Mouse (Mus musculus): ENCODE results near the gene Stra8. TPM values are rescaled to one million over a fixed set of nuclear protein-coding genes. Genes with fewer than 3 reads are reported as not detected.
A peak's percentile ranks its signal among the peaks of the same experiment; 100 is the strongest.

Gene Stra8
- total RNA-seq, 1 experiment from 2014 or later = not detected

DNA sequence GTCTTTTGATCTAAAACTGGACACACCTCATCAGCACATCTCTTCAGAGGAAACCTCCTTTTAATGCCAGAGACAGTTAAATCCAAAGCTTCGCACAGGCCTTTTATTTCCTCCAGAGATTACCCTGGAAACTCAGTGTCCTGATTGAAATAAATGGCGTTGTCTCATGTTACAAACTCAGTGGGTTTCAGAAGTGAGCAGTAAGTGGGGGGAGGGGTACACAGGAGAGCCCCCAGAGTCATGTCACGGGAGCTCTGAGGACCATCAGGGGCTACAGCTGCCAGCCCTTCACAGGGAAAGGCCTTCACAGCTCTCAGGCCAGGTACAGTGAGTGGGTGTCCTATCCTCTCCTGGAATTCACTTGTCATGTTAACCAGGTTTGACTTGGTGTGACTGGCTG is 51.2 kb downstream of the Stra8 start:
- ATAC-seq (replicated peaks; ENCODE audit: insufficient number of reproducible peaks, low FRiP score, low TSS enrichment, poor library complexity, severe bottlenecking) = no peak

DNA sequence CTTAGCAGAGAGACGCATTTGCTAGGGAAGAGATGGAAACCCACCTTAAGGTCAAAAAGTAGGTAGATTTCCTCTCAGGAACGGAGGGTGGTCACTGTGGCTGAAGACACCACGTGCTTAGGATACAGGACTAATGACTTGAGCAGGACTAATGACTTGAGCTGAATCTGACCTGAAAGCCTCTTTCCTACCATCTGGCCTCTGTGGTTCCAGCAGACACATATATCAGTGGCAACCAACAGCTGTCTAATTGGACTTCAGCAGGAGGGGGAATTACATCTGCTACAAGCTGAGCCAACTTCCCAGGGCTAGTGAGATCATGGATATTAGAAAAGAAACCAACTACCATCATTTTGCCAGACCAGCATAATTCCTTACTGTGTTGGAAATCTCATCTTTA is 59.3 kb downstream of the Stra8 start:
- ATAC-seq (replicated peaks; ENCODE audit: insufficient number of reproducible peaks, low FRiP score, low TSS enrichment, poor library complexity, severe bottlenecking) = no peak

DNA sequence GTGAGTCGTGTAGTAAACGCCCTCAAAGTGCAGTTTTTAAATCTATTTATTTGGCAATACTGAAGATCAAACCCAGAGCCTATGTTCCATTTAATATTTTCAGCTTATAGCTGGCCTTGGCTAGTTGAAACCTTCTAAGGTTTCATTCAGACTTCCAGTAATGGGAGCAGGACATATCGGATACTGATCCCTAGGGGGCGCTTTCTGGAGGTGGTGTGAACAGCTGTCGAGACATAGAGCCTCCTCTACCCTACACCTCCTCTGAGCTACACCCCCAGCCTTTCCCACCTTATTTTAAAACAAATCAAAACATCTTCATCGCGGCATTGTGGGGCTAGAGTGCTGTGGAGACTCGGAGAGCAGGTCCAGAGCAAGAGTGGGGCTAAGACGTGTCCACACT is 60.7 kb downstream of the Stra8 start:
- ATAC-seq (replicated peaks; ENCODE audit: insufficient number of reproducible peaks, low FRiP score, low TSS enrichment, poor library complexity, severe bottlenecking) = no peak

DNA sequence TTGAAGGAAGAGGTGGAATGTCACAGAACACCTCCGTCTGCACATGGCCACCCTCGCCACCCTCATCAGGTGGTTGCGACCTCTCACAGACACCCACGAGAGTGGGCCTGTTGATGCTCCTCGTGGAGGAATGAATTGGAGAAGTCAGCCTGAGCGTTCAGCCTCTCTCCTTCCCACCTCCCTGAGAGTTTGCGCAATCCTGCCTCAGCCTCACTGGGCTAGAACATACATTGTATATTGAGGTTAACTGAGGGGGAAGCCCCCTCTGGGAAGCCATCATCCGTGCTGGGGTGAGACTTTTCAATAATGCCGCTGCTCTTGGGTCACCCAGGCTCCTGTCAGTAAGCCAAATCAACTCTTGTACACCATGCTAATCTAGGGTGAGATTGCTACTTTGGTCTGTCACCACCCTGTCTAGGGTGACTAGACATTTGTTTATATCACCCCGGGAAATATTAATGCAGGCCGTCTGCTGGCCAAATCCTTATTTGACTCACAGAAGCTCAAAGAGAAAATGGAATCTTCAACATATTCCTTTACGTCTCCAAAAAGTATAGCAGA is 67.2 kb downstream of the Stra8 start:
- ATAC-seq (replicated peaks; ENCODE audit: insufficient number of reproducible peaks, low FRiP score, low TSS enrichment, poor library complexity, severe bottlenecking) = 0 out of 2 replicates have a peak, but pooled peaks have one; percentile 4

DNA sequence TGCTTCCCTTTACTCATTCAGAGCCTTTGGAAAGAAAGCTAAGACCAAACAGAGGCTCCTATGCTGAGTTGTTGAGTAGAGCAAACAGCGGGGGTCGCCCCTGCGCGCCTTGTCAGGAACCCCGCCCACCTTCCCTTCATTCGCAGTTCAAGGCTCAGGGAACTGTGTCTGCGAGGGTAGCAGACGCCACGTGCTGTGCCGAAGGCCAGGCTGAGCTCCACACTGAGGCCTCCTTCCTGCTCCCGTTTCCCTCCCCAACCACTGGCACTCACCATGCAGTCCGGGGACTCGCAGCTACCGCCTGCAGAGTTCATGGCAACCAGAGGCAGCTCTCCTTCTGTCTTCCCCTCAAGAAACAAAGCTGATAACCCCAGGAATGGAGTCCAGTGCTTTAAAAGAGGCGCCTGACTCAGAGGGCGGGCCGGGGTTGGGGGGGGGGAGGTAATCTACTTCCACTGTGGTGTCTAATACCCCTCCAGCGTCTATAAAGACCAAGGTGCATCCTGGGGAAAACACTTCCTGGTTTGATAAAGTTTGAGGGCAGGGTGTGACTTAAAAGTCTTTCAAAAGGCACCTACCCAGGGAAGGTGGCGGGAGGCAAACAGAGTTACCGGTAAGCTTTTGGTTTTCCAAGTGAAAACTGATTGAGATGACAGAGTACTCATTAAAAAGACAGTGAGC is 68.3 kb downstream of the Stra8 start, which contains the start of gene Slc23a4:
Slc23a4 (minus strand) TSS at position 324 of the 681 bp plus-strand sequence.
- no peak for ATAC-seq (replicated peaks; ENCODE audit: insufficient number of reproducible peaks, low FRiP score, low TSS enrichment, poor library complexity, severe bottlenecking)

Other genes with a start within 250 kb of the Stra8 start
- gene Agbl3, start 139.7 kb upstream of the Stra8 start, total RNA-seq (2017) = 0.53 to 3.0 TPM in 2 of 3 replicates, not detected in the other
- 8.0 to 21.4 TPM (median 8.5 TPM) in 3 replicates for gene Tmem140, start 57.0 kb upstream of the Stra8 start, total RNA-seq (2017)
- 6.1 to 7.3 TPM (median 6.3 TPM) in 3 replicates for gene Cyren, start 42.1 kb upstream of the Stra8 start, total RNA-seq (2017)
- gene Wdr91, start 9.3 kb upstream of the Stra8 start, total RNA-seq (2017) = 14.8 to 23.2 TPM (median 20.6 TPM) in 3 replicates
- gene Slc23a4, start 68.2 kb downstream of the Stra8 start, total RNA-seq (2017) = 0.49 TPM in 1 of 3 replicates, not detected in the others
- gene Cnot4, start 213.6 kb downstream of the Stra8 start, total RNA-seq (2017) = 26.6 to 46.2 TPM (median 26.8 TPM) in 3 replicates